Mouse (Mus musculus) left cerebral cortex, adult 18-20 months (tissue): ENCODE results near the gene Hoxc5. TPM values are rescaled to one million over a fixed set of nuclear protein-coding genes. Genes with fewer than 3 reads are reported as not detected.

ENCODE experiments used
- DNase-seq, 2 experiments: peaks; one replicate each; pipeline ENCODE4 v3.0.0; 2021 to 2022; ENCODE audit warnings: low spot score in 2 of 2, mixed read lengths in 1 of 2
- total RNA-seq, 2 experiments: library from RNA; stranded (reverse); gene quantifications; 2 replicates each; pipeline ENCODE4 v1.2.3; 2021

The Hoxc5 gene
- total RNA-seq, 2 experiments from 2014 or later, result not detected

GRCm38 (mm10) chr15:102966776-102967311 lies 399 bp upstream of the Hoxc5 start, which contains the start of gene Hoxc10:
Gene Hoxc10, plus strand, starts transcription at chr15:102966796.
- no peak for DNase-seq

- DNase-seq, result no peak
Observed at GRCm38 (mm10) chr15:102967511-102968397, 511 bp downstream of the Hoxc5 start.

- no peak for DNase-seq
Observed at GRCm38 (mm10) chr15:102969296-102969695, 2.1 kb downstream of the Hoxc5 start.

- DNase-seq, result peak in 1 of 2 experiments; percentile 18
Observed at GRCm38 (mm10) chr15:102970740-102971139, 3.5 kb downstream of the Hoxc5 start.

GRCm38 (mm10) chr15:102972254-102972653 lies 5.0 kb downstream of the Hoxc5 start:
- no peak for DNase-seq

- no peak for DNase-seq
Observed at GRCm38 (mm10) chr15:102972753-102973152, 5.5 kb downstream of the Hoxc5 start.

- DNase-seq, result no peak
Observed at GRCm38 (mm10) chr15:102975034-102975433, 7.8 kb downstream of the Hoxc5 start.

- no peak for DNase-seq
Observed at GRCm38 (mm10) chr15:102975688-102976111, 8.5 kb downstream of the Hoxc5 start.

GRCm38 (mm10) chr15:102976171-102976570 lies 8.9 kb downstream of the Hoxc5 start, which contains the start of gene Hoxc9:
Gene Hoxc9, plus strand, starts transcription at chr15:102976439.
- no peak for DNase-seq

GRCm38 (mm10) chr15:102976631-102977422 lies 9.6 kb downstream of the Hoxc5 start:
- no peak for DNase-seq

- no peak for DNase-seq
Observed at GRCm38 (mm10) chr15:102977423-102977974, 10.3 kb downstream of the Hoxc5 start.

GRCm38 (mm10) chr15:102978615-102979515 lies 11.6 kb downstream of the Hoxc5 start:
- DNase-seq, result no peak

- DNase-seq, result no peak
Observed at GRCm38 (mm10) chr15:102979936-102980335, 12.7 kb downstream of the Hoxc5 start.

GRCm38 (mm10) chr15:102980352-102980751 lies 13.1 kb downstream of the Hoxc5 start:
- no peak for DNase-seq

- DNase-seq, result no peak
Observed at GRCm38 (mm10) chr15:102980912-102981311, 13.7 kb downstream of the Hoxc5 start.

- DNase-seq, result no peak
Observed at GRCm38 (mm10) chr15:102981379-102982288, 14.4 kb downstream of the Hoxc5 start.

GRCm38 (mm10) chr15:102983716-102984115 lies 16.5 kb downstream of the Hoxc5 start:
- DNase-seq, result no peak

- DNase-seq, result no peak
Observed at GRCm38 (mm10) chr15:102984521-102984920, 17.3 kb downstream of the Hoxc5 start.

- DNase-seq, result no peak
Observed at GRCm38 (mm10) chr15:102984925-102985324, 17.7 kb downstream of the Hoxc5 start.
